Mouse (Mus musculus): ENCODE measurements around the gene Zbtb8os.

The Zbtb8os gene

GRCm38 (mm10) chr4:129376961-129377545 is 41.6 kb downstream of the Zbtb8os start:
- peak in 1 of 2 experiments; percentile 45 for DNase-seq (ENCODE audit: low spot score in 2 of 2)

GRCm38 (mm10) chr4:129377601-129378390 is 42.3 kb downstream of the Zbtb8os start, which contains the start of gene Zbtb8a:
Gene Zbtb8a, minus strand, starts transcription at chr4:129378116.
- peak in 1 of 2 experiments; percentile 39 for DNase-seq (ENCODE audit: low spot score in 2 of 2)

GRCm38 (mm10) chr4:129379805-129380204 is 44.3 kb downstream of the Zbtb8os start:
- no peak for DNase-seq (ENCODE audit: low spot score in 2 of 2)

DNA sequence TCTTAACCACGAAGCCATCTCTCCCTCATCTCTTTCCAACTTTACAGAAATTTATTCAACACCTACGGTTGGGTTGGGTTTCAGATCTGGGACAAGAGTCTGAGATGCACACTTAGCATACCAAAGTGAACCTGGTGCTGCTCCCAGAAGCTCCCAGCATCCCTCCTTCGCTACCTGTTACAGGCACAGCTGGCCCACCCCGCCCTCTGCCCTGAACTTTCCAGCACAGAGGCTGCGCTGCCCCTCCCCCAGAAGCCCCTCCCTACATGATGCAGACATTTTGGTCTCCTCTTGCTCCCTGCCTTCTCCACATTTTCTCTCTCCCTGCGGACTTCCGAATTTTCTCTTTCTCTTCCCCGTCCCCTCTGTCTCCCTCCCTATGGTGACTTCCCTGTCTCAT is 45.7 kb downstream of the Zbtb8os start:
- DNase-seq (ENCODE audit: low spot score in 2 of 2) = no peak

- DNase-seq (ENCODE audit: low spot score in 2 of 2) = no peak
Observed at GRCm38 (mm10) chr4:129382029-129382428, 46.5 kb downstream of the Zbtb8os start.

DNA sequence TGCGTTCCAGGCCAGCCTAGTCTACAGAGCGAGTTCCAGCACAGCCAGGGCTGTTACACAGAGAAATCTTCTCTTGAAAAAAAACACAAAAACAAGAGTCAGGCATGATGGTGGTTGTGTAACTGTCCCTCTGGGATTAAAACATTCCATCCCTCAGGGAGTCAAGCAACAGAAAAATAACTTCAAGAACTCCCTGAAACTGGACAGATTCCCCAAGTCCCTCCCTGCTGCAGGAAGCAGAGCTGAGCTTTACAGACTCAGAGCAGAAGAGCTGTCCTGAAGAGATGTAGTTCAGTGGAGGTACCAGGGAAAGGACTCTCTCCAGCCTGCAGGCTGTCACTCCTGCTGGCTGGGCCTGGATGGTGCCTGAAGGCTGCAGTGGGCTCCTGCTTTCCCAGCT is 47.0 kb downstream of the Zbtb8os start:
- DNase-seq (ENCODE audit: low spot score in 2 of 2) = no peak

- DNase-seq (ENCODE audit: low spot score in 2 of 2) = no peak
Observed at GRCm38 (mm10) chr4:129383586-129383985, 48.1 kb downstream of the Zbtb8os start.

- DNase-seq (ENCODE audit: low spot score in 2 of 2) = peak in 1 of 2 experiments; percentile 49
Observed at GRCm38 (mm10) chr4:129384440-129384839, 48.9 kb downstream of the Zbtb8os start.

DNA sequence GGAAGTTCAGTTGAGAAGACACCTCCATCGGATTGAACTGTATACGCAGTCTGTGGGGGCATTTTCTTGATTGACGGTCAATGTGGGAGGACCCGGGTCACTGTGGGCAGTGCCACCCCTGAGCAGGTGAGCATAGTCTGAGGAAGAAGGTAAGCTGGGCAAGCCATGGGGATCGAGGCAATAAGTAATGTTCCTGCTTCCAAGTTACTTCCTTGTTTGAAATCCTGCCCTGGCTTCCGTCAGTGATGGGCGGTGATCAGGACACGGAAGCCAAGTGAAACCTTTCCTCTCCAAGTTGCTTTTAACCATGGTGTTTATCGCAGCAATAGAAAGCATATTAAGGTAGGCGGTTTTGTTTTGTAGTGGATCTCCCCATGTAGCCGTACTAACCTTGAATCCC is 50.2 kb downstream of the Zbtb8os start:
- DNase-seq (ENCODE audit: low spot score in 2 of 2) = no peak

DNA sequence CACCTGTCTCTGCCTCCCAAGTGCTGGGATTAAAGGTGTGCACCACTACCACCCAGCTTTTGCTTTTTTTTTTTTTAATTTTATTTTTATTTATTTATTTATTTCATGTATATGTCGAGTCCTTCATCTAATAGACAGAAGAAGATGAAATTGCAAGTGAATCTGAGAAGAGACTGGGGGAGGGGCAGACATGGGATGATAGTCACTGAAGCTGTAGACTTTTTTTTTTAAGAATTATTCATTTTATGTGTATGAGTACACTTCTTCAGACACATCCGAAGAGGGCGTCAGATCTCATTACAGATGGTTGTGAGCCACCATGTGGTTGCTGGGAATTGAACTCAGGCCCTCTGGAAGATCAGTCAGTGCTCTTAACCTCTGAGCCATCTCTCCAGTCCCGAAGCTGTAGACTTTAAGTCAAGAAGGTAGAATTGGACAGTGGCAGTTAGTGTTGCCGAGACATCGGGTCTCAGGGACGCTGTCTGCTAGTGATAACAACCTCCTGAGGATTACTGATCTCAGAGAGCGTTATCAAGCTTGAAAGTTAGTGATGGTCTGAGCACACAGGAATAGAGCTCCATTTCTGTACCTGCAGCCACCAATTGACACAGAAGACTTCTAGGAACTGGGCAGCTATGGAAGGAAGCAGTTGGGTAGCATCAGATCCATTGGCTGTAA is 50.9 kb downstream of the Zbtb8os start:
- DNase-seq (ENCODE audit: low spot score in 2 of 2) = no peak

- no peak for DNase-seq (ENCODE audit: low spot score in 2 of 2)
Observed at GRCm38 (mm10) chr4:129386989-129387388, 51.5 kb downstream of the Zbtb8os start.

- no peak for DNase-seq (ENCODE audit: low spot score in 2 of 2)
Observed at GRCm38 (mm10) chr4:129388404-129388803, 52.9 kb downstream of the Zbtb8os start.

- no peak for DNase-seq (ENCODE audit: low spot score in 2 of 2)
Observed at GRCm38 (mm10) chr4:129390216-129390743, 54.8 kb downstream of the Zbtb8os start.

GRCm38 (mm10) chr4:129390936-129391557 is 55.6 kb downstream of the Zbtb8os start:
- DNase-seq (ENCODE audit: low spot score in 2 of 2) = no peak

- no peak for DNase-seq (ENCODE audit: low spot score in 2 of 2)
Observed at GRCm38 (mm10) chr4:129394089-129394870, 58.8 kb downstream of the Zbtb8os start.

- no peak for DNase-seq (ENCODE audit: low spot score in 2 of 2)
Observed at GRCm38 (mm10) chr4:129396960-129397359, 61.5 kb downstream of the Zbtb8os start.

DNA sequence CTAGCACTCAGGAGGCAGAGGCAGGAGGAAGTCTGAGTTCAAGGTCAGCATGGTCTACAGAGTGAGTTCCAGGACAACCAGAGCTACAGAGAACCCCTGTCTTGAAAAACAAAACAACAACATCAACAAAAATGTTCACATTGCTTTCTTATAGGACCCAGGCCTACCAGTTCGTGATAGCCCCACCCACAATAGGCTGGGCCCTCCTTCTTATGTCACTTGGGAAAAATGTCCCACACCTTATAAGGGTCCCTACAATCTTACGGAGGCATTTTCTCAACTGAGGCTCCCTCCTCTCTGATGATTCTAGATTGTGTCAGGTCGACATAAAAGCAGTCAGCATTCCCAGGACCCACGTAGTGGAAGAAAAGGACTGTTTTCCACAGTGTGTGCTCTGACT is 64.3 kb downstream of the Zbtb8os start:
- no peak for DNase-seq (ENCODE audit: low spot score in 2 of 2)

Measured in urinary bladder, postnatal 4 days (tissue).